Mouse (Mus musculus) stomach, postnatal 0 days (tissue): ENCODE measurements around the gene Nupl2. TPM values are rescaled to one million over a fixed set of nuclear protein-coding genes. Genes with fewer than 3 reads are reported as not detected.

Source experiments
- ATAC-seq: fragments of 200-750 bp; cut with Nextera tagmentation; 2 replicates; pipeline ENCODE4 v1.8.0; 2017; ENCODE audit not compliant: low FRiP score, low TSS enrichment
- DNase-seq: peaks from one replicate; pipeline ENCODE4 v3.0.0-alpha.2; 2016; ENCODE audit warnings: low spot score
- H3K27ac ChIP-seq: fragments of 300-500 bp; sonication (generic); replicated peaks from 2 replicates; pipeline ENCODE4 v1.5.1; 2014; ENCODE audit warnings: mild to moderate bottlenecking, control low read depth
- H3K27me3 ChIP-seq: fragments of 300-500 bp; sonication (generic); 2 replicates; pipeline ENCODE4 v1.6.1; 2014; ENCODE audit warnings: low read length; ENCODE audit not compliant: control insufficient read depth, insufficient read depth
- H3K36me3 ChIP-seq: fragments of 300-500 bp; sonication (generic); 2 replicates; pipeline ENCODE4 v1.6.1; 2014; ENCODE audit warnings: low read length, mixed read lengths; ENCODE audit not compliant: control insufficient read depth, insufficient read depth
- H3K4me1 ChIP-seq: fragments of 300-500 bp; sonication (generic); replicated peaks from 2 replicates; pipeline ENCODE4 v1.6.1; 2014; ENCODE audit warnings: antibody characterized with exemption; ENCODE audit not compliant: control insufficient read depth, insufficient read depth
- H3K4me2 ChIP-seq: fragments of 300-500 bp; sonication (generic); replicated peaks from 2 replicates; pipeline ENCODE4 v1.6.1; 2014; ENCODE audit warnings: low read depth, mild to moderate bottlenecking, control low read depth, moderate library complexity
- H3K4me3 ChIP-seq: fragments of 300-500 bp; sonication (generic); 2 replicates; pipeline ENCODE4 v1.5.1; 2014; ENCODE audit warnings: low read depth, low read length, control low read depth
- H3K9ac ChIP-seq: fragments of 300-500 bp; sonication (generic); 2 replicates; pipeline ENCODE4 v1.6.1; 2014; ENCODE audit warnings: mild to moderate bottlenecking, low read length, control low read depth, mixed read lengths
- H3K9me3 ChIP-seq: fragments of 300-500 bp; sonication (generic); 2 replicates; pipeline ENCODE4 v1.6.1; 2016; ENCODE audit warnings: low read length; ENCODE audit not compliant: control insufficient read depth
- CTCF ChIP-seq: IDR thresholded peaks from 2 replicates; pipeline ENCODE4 v1.5.1; 2016; ENCODE audit warnings: antibody characterized with exemption, low read depth, mild to moderate bottlenecking, moderate library complexity
- EP300 ChIP-seq: optimal IDR thresholded peaks from 2 replicates; pipeline ENCODE3; 2016; ENCODE audit warnings: antibody characterized with exemption
- WGBS: fragments of 180-500 bp; shearing (Covaris S2); extraction: QIAGEN DNeasy Blood & Tissue Kit; methylation state at CpG from one replicate; pipeline ENCODE4 v1.1.7; 2014; 5-methylcytosine and 5-hydroxymethylcytosine counted together
- polyA plus RNA-seq: library from polyadenylated mRNA; unstranded; fragments of >200 nt; fragmentation: Nextera tagmentation; extraction: Ambion mirVana; gene quantifications from 2 replicates; pipeline ENCODE4 v1.2.1, GENCODE M21; 2015

The Nupl2 gene
- polyA plus RNA-seq, 1 experiment from 2014 or later, result 8.2 TPM

DNA sequence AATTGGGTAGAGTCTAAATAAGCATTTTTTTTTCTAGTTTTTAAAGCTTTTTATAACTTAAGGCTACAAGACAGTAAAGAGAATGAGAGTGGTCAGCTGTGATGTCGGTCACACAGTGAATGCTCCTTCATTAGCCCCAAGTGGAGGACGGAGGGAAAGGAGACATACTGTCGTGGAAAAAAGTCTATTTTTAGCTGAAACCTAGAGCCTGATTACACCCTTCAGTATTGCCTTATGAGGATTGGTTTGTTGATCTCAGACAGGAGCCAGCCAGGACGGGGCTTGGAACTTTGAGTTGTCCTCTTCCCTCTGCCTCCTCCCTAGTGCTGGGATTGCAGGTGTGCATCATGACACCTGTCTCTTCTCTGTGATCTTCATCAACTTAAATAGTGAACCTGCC, 37.8 kb upstream of the Nupl2 start:
- 71% methylated on average over 4 of the region's 4 CpGs for WGBS
- H3K27ac ChIP-seq, result no peak overlapping the region
- no peaks in the 10 kb centered on the region for H3K36me3 ChIP-seq
- no peak overlapping the region for H3K9ac ChIP-seq
- no peaks in the 10 kb centered on the region for H3K27me3 ChIP-seq
- H3K9me3 ChIP-seq, result no peaks in the 10 kb centered on the region
- DNase-seq (no peak), ATAC-seq (no peak)
- no peak overlapping the region for H3K4me3 ChIP-seq
- H3K4me1 ChIP-seq, result 0 out of 2 replicates have a peak, but pooled peaks cover 2% of the 10 kb centered on the region
- H3K4me2 ChIP-seq, result no peak overlapping the region
- TF ChIP-seq CTCF, result no peak
- TF ChIP-seq EP300, result no peak

DNA sequence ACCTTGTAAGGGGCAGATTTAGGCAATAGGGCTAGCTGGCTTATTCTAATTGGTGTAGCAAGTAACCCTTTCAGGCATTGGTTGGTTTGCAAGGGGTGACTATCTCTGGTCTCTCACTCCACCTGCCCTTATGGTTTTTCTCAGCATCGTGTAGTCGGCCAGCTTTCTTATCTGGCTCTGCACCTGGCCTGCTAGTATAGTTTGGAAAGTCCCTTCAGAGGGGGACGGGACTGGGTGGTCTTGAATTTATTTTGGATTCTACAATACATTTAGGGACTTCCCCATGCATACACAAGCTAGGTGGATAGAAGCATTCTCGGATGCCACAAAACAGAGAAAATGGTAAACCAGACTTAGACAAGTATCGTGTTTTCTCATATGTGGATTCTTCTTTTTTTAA, 17.8 kb upstream of the Nupl2 start:
- H3K36me3 ChIP-seq, result peaks cover 19% of the 10 kb centered on the region; the same call in 1 of the 2 replicates
- H3K27ac ChIP-seq, result no peak overlapping the region
- no peak overlapping the region for H3K4me3 ChIP-seq
- H3K9me3 ChIP-seq, result no peaks in the 10 kb centered on the region
- DNase-seq (no peak), ATAC-seq (no peak)
- H3K4me2 ChIP-seq, result no peak overlapping the region
- H3K9ac ChIP-seq, result no peak overlapping the region
- no peaks in the 10 kb centered on the region for H3K4me1 ChIP-seq
- WGBS, result 87% methylated on average over 5 of the region's 5 CpGs
- H3K27me3 ChIP-seq, result no peaks in the 10 kb centered on the region
- no peak for TF ChIP-seq EP300
- TF ChIP-seq CTCF, result no peak

DNA sequence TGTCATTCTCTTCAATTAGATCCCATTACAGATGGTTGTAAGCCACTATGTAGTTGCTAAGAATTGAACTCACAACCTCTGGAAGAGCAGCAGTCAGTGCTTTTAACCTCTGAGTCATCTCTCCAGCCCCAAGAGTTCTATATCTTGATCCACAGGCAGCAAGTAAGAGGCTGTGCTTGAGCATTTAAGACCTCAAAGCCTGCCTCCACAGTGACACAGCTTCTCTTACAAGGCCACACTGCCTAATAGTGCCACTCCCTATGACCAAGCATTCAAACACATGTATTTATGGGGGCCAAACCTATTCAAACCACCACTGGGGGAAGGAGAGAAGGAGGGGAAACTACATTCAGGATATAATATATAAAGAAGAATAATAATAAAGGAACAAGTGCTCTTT, 12.6 kb upstream of the Nupl2 start:
- H3K4me2 ChIP-seq, result no peak overlapping the region
- H3K4me3 ChIP-seq, result no peak overlapping the region
- no peak for DNase-seq
- H3K36me3 ChIP-seq, result peaks cover 2% of the 10 kb centered on the region; the same call in 1 of the 2 replicates
- no peaks in the 10 kb centered on the region for H3K27me3 ChIP-seq
- no peak overlapping the region for H3K27ac ChIP-seq
- no peak overlapping the region for H3K9ac ChIP-seq
- TF ChIP-seq EP300, result no peak
- no peak for TF ChIP-seq CTCF
- ATAC-seq, result no peak
- H3K9me3 ChIP-seq, result no peaks in the 10 kb centered on the region
- no peaks in the 10 kb centered on the region for H3K4me1 ChIP-seq

DNA sequence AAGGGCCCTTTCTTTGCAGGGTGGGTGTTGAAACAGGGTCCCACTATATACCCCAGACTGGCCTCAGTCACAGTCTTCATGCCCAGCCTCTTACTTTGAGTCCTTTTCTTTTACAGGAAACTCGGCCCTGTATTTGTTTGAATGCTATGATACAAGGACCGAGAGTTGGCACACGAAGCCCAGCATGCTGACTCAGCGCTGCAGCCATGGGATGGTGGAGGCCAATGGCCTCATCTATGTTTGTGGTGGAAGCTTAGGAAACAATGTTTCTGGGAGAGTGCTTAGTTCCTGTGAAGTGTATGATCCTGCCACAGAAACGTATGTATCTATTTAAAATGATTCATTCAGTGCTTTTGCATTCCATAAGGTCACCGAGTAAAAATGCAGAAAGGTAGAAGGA, 8.0 kb upstream of the Nupl2 start:
- H3K27ac ChIP-seq, result no peak overlapping the region
- ATAC-seq, result no peak
- TF ChIP-seq EP300 (no peak), CTCF (no peak)
- no peak overlapping the region for H3K9ac ChIP-seq
- no peaks in the 10 kb centered on the region for H3K4me1 ChIP-seq
- no peaks in the 10 kb centered on the region for H3K27me3 ChIP-seq
- DNase-seq, result no peak
- no peak overlapping the region for H3K4me3 ChIP-seq
- no peaks in the 10 kb centered on the region for H3K9me3 ChIP-seq
- 94% methylated on average over 6 of the region's 6 CpGs for WGBS
- no peak overlapping the region for H3K4me2 ChIP-seq
- H3K36me3 ChIP-seq, result peaks cover 3% of the 10 kb centered on the region

DNA sequence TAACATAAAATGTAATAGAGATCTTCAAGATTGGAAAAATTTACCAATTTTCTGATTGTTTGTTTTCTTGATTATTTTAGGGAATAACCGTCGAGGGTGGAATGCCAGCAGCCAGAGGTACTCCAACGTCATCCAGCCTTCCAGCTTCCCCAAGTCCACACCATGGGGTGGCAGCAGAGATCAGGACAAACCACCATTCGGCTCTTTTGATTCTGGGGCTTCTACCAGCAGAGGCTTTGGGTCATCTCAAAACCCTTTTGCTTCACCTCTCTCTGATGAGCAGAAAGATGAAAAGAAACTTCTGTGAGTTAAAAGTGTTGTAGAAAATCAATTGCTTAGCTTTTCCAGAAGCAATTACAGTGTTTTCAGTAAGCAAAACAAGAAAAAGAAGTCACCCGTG, 2.5 kb downstream of the Nupl2 start:
- no peaks in the 10 kb centered on the region for H3K27me3 ChIP-seq
- ATAC-seq, result no peak
- no peaks in the 10 kb centered on the region for H3K4me1 ChIP-seq
- no peak overlapping the region for H3K27ac ChIP-seq
- H3K9me3 ChIP-seq, result no peaks in the 10 kb centered on the region
- peaks cover 8% of the 10 kb centered on the region for H3K36me3 ChIP-seq
- no peak overlapping the region for H3K4me2 ChIP-seq
- 45% methylated on average over 5 of the region's 5 CpGs for WGBS
- peak; percentile 69 for TF ChIP-seq CTCF
- TF ChIP-seq EP300, result no peak
- no peak overlapping the region for H3K9ac ChIP-seq
- no peak overlapping the region for H3K4me3 ChIP-seq
- peak; percentile 28 for DNase-seq

DNA sequence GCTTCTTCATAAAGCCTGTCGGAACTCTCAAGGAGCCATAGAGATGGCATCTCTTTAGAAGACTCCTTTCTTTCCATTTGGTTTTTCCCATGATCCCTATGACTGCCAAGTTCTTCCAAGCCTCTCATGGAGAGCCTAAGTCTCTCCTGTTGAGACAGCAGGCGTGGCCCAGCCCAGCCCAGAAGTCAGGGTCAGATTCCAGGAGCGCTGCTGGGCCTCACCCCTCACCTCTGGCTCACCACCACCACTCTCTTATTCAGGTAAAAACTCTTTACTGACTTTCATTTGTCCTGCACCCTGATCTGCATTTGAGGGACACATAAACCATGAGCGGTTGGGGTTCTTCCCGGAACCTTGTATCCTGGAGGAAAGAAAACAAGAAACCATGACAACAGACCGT, 5.1 kb downstream of the Nupl2 start:
- no peak for DNase-seq
- H3K4me2 ChIP-seq, result no peak overlapping the region
- H3K4me1 ChIP-seq, result no peaks in the 10 kb centered on the region
- no peak overlapping the region for H3K4me3 ChIP-seq
- H3K9me3 ChIP-seq, result no peaks in the 10 kb centered on the region
- H3K27me3 ChIP-seq, result no peaks in the 10 kb centered on the region
- no peak for ATAC-seq
- 87% methylated on average over 6 of the region's 6 CpGs for WGBS
- H3K27ac ChIP-seq, result no peak overlapping the region
- TF ChIP-seq CTCF, result no peak
- no peak for TF ChIP-seq EP300
- H3K36me3 ChIP-seq, result peaks cover 10% of the 10 kb centered on the region
- H3K9ac ChIP-seq, result no peak overlapping the region
